Mouse (Mus musculus): ENCODE results near the gene H2afx. TPM values are rescaled to one million over a fixed set of nuclear protein-coding genes. Genes with fewer than 3 reads are reported as not detected.
A peak's percentile ranks its signal among the peaks of the same experiment; 100 is the strongest.

Gene H2afx
- polyA plus RNA-seq, 1 experiment: 255 TPM

DNA sequence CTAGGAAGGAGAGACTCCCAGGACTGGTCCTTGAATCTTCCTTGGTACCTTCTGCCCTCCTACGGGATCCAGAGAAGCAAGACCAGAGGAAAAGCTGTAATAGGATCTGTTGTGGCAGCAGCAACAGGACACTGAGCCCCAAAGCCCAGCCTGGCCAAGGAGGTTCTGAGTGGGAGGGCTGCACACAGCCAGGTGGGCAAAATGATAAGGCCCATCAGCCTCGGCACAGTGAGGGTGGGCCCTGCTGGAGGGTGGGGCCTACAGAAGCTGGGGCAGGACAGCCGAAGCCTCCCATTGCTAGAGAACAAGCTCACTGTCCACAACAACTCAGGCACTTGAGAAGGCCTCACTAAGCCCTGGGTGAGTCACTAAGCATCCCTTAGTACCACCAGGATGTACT, 7.7 kb downstream of the H2afx start:
- Histone ChIP-seq H3K27ac (ENCODE audit: insufficient read depth, low read depth, low read length) (no peak overlapping the region), H3K27me3 (ENCODE audit: control insufficient read depth, insufficient read depth, low read length) (no peaks in the 10 kb centered on the region), H3K36me3 (ENCODE audit: control insufficient read depth, insufficient read depth, low read length) (peaks cover 7% of the 10 kb centered on the region; the same call in 1 of the 2 replicates), H3K4me3 (ENCODE audit: low read depth, low read length) (no peak overlapping the region), H3K4me1 (ENCODE audit: control insufficient read depth, insufficient read depth, insufficient read length, low read length) (peaks cover 9% of the 10 kb centered on the region)
- WGBS: 64% methylated on average over 3 of the region's 3 CpGs
- no peak for TF ChIP-seq POLR2A (IDR thresholded peaks at IDR 0.05; ENCODE audit: low read depth, low read length)
- TF ChIP-seq CTCF (IDR thresholded peaks at IDR 0.05; ENCODE audit: extremely low read depth, insufficient read length, insufficient replicate concordance, low read depth, low read length): no peak

DNA sequence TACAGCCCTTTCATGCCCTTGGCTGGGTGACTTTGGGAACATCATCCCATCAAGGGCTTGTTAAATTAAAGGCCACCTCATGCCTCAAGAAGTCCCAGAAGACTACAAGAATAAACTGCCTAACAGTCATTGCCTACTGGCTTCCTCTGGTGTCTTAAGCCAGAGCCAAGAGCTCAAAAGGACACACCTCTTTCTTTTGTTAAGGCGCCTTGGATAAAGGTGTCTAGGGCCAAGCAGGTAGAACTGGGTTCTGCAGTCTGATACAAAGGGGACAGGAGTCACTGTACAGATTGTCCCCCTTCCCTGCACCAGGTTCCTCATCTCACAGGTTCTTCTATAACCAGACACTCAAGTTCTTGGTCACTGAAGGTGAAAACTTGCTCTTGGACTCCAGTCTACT, 8.1 kb downstream of the H2afx start:
- Histone ChIP-seq H3K36me3 (ENCODE audit: control insufficient read depth, insufficient read depth, low read length) (peaks cover 5% of the 10 kb centered on the region; the same call in 1 of the 2 replicates), H3K4me1 (ENCODE audit: control insufficient read depth, insufficient read depth, insufficient read length, low read length) (peaks cover 9% of the 10 kb centered on the region), H3K27me3 (ENCODE audit: control insufficient read depth, insufficient read depth, low read length) (no peaks in the 10 kb centered on the region), H3K4me3 (ENCODE audit: low read depth, low read length) (no peak overlapping the region), H3K27ac (ENCODE audit: insufficient read depth, low read depth, low read length) (no peak overlapping the region)
- WGBS: 39% methylated on average over 1 of the region's 1 CpGs
- TF ChIP-seq POLR2A (IDR thresholded peaks at IDR 0.05; ENCODE audit: low read depth, low read length): no peak

DNA sequence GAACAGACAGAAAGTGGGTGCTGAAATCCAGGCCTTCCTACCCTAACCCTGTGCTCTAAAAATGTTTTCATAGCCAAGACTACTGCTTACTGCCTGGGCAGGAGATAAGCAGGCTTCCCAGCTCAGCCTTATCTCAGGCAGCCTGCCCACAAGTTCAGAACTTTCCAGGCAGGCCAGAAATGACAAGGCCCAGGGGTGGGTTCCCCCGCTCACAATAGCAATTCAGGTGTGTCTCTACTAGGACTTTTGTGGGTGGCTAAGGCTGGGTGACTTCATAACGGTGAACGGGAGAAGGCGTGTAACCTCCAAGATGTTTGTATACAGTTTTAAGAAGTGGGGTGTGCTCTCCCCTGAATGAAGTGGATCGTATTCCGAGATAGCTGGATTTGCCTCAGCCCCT, 8.8 kb downstream of the H2afx start:
- no peaks in the 10 kb centered on the region for H3K27me3 ChIP-seq (ENCODE audit: control insufficient read depth, insufficient read depth, low read length)
- H3K4me3 ChIP-seq (ENCODE audit: low read depth, low read length): peak overlapping the region; percentile 70
- no peak for TF ChIP-seq POLR2A (IDR thresholded peaks at IDR 0.05; ENCODE audit: low read depth, low read length)
- no peak for TF ChIP-seq CTCF (IDR thresholded peaks at IDR 0.05; ENCODE audit: extremely low read depth, insufficient read length, insufficient replicate concordance, low read depth, low read length)
- H3K27ac ChIP-seq (ENCODE audit: insufficient read depth, low read depth, low read length): peak overlapping the region; percentile 52
- peaks cover 9% of the 10 kb centered on the region for H3K36me3 ChIP-seq (ENCODE audit: control insufficient read depth, insufficient read depth, low read length)
- 1% methylated on average over 6 of the region's 6 CpGs for WGBS
- H3K4me1 ChIP-seq (ENCODE audit: control insufficient read depth, insufficient read depth, insufficient read length, low read length): peaks cover 8% of the 10 kb centered on the region; the same call in 1 of the 2 replicates

DNA sequence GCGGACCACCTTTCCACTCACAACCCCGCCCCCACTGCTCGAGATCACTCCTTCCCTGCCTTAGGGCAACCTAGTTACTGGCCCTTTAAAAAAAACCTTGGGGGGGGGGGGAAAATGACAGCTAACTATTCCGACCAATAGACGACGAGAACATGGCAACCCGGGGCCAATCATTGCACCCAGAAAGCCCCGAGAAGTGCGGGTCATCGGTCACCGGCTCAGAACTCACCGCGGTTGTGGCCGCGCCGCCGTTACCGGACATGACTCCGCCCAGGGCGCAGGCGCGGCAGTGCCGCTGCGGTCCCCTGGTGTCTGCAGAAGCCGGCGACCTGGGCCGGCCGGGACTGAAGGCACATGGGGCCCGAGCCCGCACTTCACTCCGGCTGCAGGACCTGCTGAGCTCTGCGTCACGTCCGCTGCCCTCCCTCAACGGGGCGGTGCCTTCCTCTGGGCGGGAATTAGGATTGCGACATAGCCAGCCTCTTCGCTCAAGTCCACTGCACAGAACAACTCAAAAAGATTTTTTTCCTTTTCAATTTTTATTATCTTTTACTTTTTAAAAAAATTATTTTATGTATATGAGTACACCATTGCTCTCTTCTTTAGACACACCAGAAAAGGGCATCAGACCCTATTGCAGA, 9.4 kb downstream of the H2afx start, which contains the start of gene Hmbs:
TSS of gene Hmbs (minus strand) at position 448 of the 641 bp plus-strand sequence.
- under 1% methylated on average over 39 of the region's 39 CpGs for WGBS
- Histone ChIP-seq H3K36me3 (ENCODE audit: control insufficient read depth, insufficient read depth, low read length) (peaks cover 15% of the 10 kb centered on the region), H3K27ac (ENCODE audit: insufficient read depth, low read depth, low read length) (peak within 1 kb of the TSS; percentile 92), H3K4me1 (ENCODE audit: control insufficient read depth, insufficient read depth, insufficient read length, low read length) (peaks cover 8% of the 10 kb centered on the region; the same call in 1 of the 2 replicates), H3K27me3 (ENCODE audit: control insufficient read depth, insufficient read depth, low read length) (no peaks in the 10 kb centered on the region), H3K4me3 (ENCODE audit: low read depth, low read length) (peak within 1 kb of the TSS; percentile 70)
- TF ChIP-seq POLR2A (IDR thresholded peaks at IDR 0.05; ENCODE audit: low read depth, low read length) (peak; percentile 34), CTCF (IDR thresholded peaks at IDR 0.05; ENCODE audit: extremely low read depth, insufficient read length, insufficient replicate concordance, low read depth, low read length) (no peak)

DNA sequence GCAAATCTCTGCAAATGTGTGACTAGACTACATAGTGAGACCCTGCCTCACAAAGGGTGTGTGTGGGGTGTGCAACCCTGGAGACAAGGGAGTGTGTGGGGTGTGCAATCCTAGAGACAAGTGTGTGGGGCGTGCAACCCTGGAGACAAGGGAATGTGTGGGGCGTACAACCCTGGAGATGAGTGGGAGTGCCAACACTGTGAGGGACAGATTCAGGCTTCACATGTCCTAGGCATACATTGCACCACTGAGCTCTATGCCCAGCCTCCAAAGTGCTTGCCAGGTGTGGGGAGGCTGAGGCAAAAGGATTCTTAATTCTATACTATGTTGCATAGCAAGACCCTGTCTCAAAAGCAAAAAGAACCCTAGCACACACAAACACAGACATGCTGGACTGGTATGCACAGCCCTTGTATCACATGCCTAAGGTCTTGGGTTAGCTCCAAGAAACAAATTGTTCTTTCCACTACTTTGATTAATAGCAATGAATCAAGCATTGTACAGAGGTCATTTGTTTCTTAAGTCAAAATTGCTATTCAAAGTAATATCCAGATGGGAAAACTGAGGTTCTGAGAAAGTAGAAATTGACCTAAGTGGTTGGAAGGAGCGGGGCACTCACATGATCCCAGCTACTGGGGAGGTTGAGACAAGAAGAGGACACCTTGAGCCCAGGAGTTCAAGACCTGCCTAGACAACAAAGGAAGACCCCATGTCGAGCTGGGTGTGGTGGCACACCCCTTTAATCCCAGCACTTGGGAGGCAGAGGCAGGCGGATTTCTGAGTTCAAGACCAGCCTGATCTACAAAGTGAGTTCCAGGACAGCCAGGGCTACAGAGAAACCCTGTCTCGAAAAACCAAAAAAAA, 11.3 kb downstream of the H2afx start:
- H3K4me1 ChIP-seq (ENCODE audit: control insufficient read depth, insufficient read depth, insufficient read length, low read length): peaks cover 8% of the 10 kb centered on the region; the same call in 1 of the 2 replicates
- no peak overlapping the region for H3K4me3 ChIP-seq (ENCODE audit: low read depth, low read length)
- no peak overlapping the region for H3K27ac ChIP-seq (ENCODE audit: insufficient read depth, low read depth, low read length)
- WGBS: 89% methylated on average over 6 of the region's 6 CpGs
- H3K27me3 ChIP-seq (ENCODE audit: control insufficient read depth, insufficient read depth, low read length): no peaks in the 10 kb centered on the region
- H3K36me3 ChIP-seq (ENCODE audit: control insufficient read depth, insufficient read depth, low read length): peaks cover 18% of the 10 kb centered on the region
- TF ChIP-seq CTCF (IDR thresholded peaks at IDR 0.05; ENCODE audit: extremely low read depth, insufficient read length, insufficient replicate concordance, low read depth, low read length) (no peak), POLR2A (IDR thresholded peaks at IDR 0.05; ENCODE audit: low read depth, low read length) (no peak)

DNA sequence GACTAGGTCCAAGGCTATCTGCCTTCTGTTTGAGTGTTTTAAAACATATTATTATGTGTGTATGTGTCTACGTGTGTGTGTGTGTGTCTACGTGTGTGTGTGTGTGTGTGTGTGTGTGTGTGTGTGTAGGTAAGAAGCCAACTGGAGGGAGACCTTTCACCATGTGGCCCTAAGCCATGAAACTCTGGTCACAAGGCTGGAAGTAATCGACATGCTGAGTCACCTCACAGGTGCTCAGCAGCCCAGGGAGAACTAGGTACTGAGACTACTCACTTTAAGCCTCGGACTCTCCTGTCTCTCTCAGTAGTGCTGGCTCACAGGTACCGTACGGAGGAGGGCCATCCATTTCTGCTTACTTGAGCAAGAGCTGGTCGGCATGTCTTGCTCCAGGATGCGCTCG, 12.7 kb downstream of the H2afx start:
- 84% methylated on average over 9 of the region's 9 CpGs for whole genome bisulfite sequencing

DNA sequence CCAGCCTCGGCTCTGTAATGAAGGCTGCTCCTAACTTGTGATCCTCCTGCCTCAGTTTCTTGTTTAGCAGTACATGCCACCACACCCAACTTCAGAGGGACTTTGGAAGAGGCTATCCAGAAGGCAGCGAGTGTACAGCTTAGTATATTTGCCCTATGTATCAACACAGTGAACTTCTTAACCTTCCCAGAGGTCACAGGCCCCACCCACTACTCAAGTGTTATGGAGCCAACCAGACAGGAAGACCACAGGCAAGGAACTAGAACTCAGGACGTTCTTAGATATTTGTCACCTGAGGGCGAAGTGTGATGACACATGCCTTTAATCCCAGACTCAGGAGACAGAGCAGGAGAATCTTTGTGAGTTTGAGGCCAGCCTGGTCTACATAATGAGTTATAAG, 13.1 kb downstream of the H2afx start:
- H3K27ac ChIP-seq (ENCODE audit: insufficient read depth, low read depth, low read length): no peak overlapping the region
- WGBS: 71% methylated on average over 4 of the region's 4 CpGs
- H3K36me3 ChIP-seq (ENCODE audit: control insufficient read depth, insufficient read depth, low read length): peaks cover 35% of the 10 kb centered on the region
- TF ChIP-seq CTCF (IDR thresholded peaks at IDR 0.05; ENCODE audit: extremely low read depth, insufficient read length, insufficient replicate concordance, low read depth, low read length): no peak
- no peak for TF ChIP-seq POLR2A (IDR thresholded peaks at IDR 0.05; ENCODE audit: low read depth, low read length)
- H3K27me3 ChIP-seq (ENCODE audit: control insufficient read depth, insufficient read depth, low read length): no peaks in the 10 kb centered on the region
- H3K4me3 ChIP-seq (ENCODE audit: low read depth, low read length): no peak overlapping the region
- H3K4me1 ChIP-seq (ENCODE audit: control insufficient read depth, insufficient read depth, insufficient read length, low read length): peaks cover 5% of the 10 kb centered on the region; the same call in 1 of the 2 replicates

More for the DNA sequence above, 12.7 kb downstream of the H2afx start:
- no peak for TF ChIP-seq POLR2A (IDR thresholded peaks at IDR 0.05; ENCODE audit: low read depth, low read length)
- TF ChIP-seq CTCF (IDR thresholded peaks at IDR 0.05; ENCODE audit: extremely low read depth, insufficient read length, insufficient replicate concordance, low read depth, low read length): no peak
- Histone ChIP-seq H3K4me3 (ENCODE audit: low read depth, low read length) (no peak overlapping the region), H3K27me3 (ENCODE audit: control insufficient read depth, insufficient read depth, low read length) (no peaks in the 10 kb centered on the region), H3K27ac (ENCODE audit: insufficient read depth, low read depth, low read length) (no peak overlapping the region), H3K4me1 (ENCODE audit: control insufficient read depth, insufficient read depth, insufficient read length, low read length) (peaks cover 8% of the 10 kb centered on the region; the same call in 1 of the 2 replicates), H3K36me3 (ENCODE audit: control insufficient read depth, insufficient read depth, low read length) (peaks cover 30% of the 10 kb centered on the region)

Data from small intestine, adult 2 months (tissue).